In the genomic region with DNA sequence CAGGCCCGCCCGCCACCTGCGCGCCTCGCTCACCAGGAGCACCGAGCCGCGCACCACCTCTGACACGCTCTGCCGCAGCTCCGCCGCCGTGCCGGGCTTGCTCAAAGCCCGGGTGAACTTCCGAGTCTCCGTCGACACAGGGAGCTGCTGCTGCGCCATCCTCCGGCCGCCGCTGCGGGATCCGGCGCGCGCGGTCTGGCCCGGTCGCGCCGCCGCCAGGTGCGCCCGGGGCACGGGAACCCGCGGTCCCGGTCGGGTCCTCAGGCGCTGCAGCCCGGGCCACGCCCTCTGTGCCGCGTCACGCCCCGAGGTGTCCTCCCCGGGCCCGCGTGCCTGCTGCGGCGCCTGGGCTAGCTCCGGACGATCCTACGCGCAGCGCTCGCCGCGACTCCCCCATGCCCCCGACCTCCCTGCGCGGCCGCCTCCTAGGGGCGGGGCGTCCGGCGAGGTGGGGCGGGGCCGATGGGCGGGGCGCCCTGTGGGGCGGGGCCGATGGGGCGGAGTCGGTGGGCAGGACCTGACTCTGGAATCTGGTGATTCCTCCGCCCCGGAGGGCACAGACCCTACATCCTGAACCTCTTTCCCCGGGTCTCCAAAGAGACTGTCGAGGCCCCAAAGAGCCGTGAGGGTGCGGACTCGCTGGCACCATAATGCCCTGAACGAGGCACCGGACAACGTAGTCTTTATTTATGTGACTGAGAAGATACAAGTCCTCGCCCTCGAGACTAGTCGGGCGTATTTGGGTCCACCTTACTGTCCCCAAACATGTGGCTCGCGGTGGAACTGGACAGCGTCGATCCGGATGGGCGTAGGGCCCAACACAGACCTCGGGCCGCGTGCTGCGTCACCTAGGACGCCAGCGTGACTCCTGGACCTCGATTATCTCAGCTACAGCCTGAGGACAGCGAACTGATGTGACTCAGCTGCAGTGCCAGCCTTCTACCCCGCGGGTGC, we compare ENCODE assay signal across 8 mouse cellular contexts. TPM values are rescaled to one million over a fixed set of nuclear protein-coding genes. Genes with fewer than 3 reads are reported as not detected.
A peak's percentile ranks its signal among the peaks of the same experiment; 100 is the strongest.
DNase-seq lines count a peak whose midpoint lies in the region; ATAC-seq lines count a peak whose summit lies in the region.

A gene (minus strand): TSS at position 381 of the 954 bp plus-strand sequence.

- ATAC-seq in megakaryocyte progenitor cell, adult 5-6 weeks (replicated peaks; ENCODE audit: poor library complexity): peak; percentile 63

- peak; percentile 88 for DNase-seq in adipocyte (ENCODE audit: low spot score)
- peak; percentile 80 for DNase-seq in embryo, embryonic 10 days (ENCODE audit: low spot score)
- peak; percentile 84 for DNase-seq in gastrocnemius, postnatal 10 days
- DNase-seq in induced T-regulatory cell, adult 2 months (ENCODE audit: low read depth): peak; percentile 94
- peak; percentile 76 to 78 for DNase-seq in left cerebral cortex, adult 9 months (ENCODE audit: low spot score in 2 of 2)
- peak; percentile 73 for DNase-seq in right cerebral cortex, postnatal 14 days
- DNase-seq in urinary bladder, postnatal 36 days (ENCODE audit: low spot score in 2 of 2): peak; percentile 87 to 90

RNA-seq across cellular contexts. Expression of the gene that starts here (rescaled TPM):
- total RNA-seq in gastrocnemius, postnatal 10 days (2021): 10 to 100 TPM; 28.3 to 35.0 TPM
- total RNA-seq in megakaryocyte progenitor cell, adult 5-6 weeks (2015): 8.7 and 11.6 TPM in 2 replicates
- 14.3 and 15.3 TPM in 2 replicates for total RNA-seq in megakaryocyte progenitor cell, adult 5-6 weeks (2017)

Comparison
In these comparisons a context has a peak if more than half of its experiments do, and no peak if none do; other contexts are left out.
1. Peak in every context shown above with its lines: DNase-seq and ATAC-seq.